Mouse (Mus musculus) midbrain, embryonic 15.5 days (tissue): Measurements from ENCODE around the gene Aqp1. TPM values are rescaled to one million over a fixed set of nuclear protein-coding genes. Genes with fewer than 3 reads are reported as not detected.
A peak's percentile ranks its signal among the peaks of the same experiment; 100 is the strongest.

ENCODE experiments used
- ATAC-seq: fragments of 200-750 bp; cut with Nextera tagmentation; replicated peaks from 2 replicates; pipeline ENCODE4 v1.8.0; 2017; ENCODE audit warnings: moderate TSS enrichment
- H3K27ac ChIP-seq: fragments of 300-500 bp; sonication (generic); 2 replicates; pipeline ENCODE4 v1.5.1; 2015; ENCODE audit warnings: mild to moderate bottlenecking, inconsistent platforms
- H3K27me3 ChIP-seq: fragments of 300-500 bp; sonication (generic); replicated peaks from 2 replicates; pipeline ENCODE4 v1.6.1; 2015; ENCODE audit warnings: inconsistent platforms
- H3K36me3 ChIP-seq: fragments of 300-500 bp; sonication (generic); replicated peaks from 2 replicates; pipeline ENCODE4 v1.6.1; 2015; ENCODE audit warnings: inconsistent platforms
- H3K4me1 ChIP-seq: fragments of 300-500 bp; sonication (generic); 2 replicates; pipeline ENCODE4 v1.6.1; 2015; ENCODE audit warnings: inconsistent platforms
- H3K4me2 ChIP-seq: fragments of 300-500 bp; sonication (generic); 2 replicates; pipeline ENCODE4 v1.6.1; 2015; ENCODE audit warnings: inconsistent platforms, mild to moderate bottlenecking, moderate library complexity
- H3K4me3 ChIP-seq: fragments of 300-500 bp; sonication (generic); 2 replicates; pipeline ENCODE4 v1.5.1; 2015; ENCODE audit warnings: mild to moderate bottlenecking, inconsistent platforms
- H3K9ac ChIP-seq: fragments of 300-500 bp; sonication (generic); 2 replicates; pipeline ENCODE4 v1.6.1; 2015; ENCODE audit warnings: mild to moderate bottlenecking, inconsistent platforms
- H3K9me3 ChIP-seq: fragments of 300-500 bp; sonication (generic); 2 replicates; pipeline ENCODE4 v1.6.1; 2016; ENCODE audit warnings: inconsistent platforms
- WGBS: fragments of 180-500 bp; shearing (Covaris S2); methylation state at CpG from one replicate; pipeline ENCODE4 v1.1.7; 2015; ENCODE audit warnings: mixed read lengths; 5-methylcytosine and 5-hydroxymethylcytosine counted together
- polyA plus RNA-seq: library from polyadenylated mRNA; unstranded; fragments of >200 nt; fragmentation: Nextera tagmentation; extraction: Ambion mirVana; gene quantifications from 2 replicates; pipeline ENCODE4 v1.2.1, GENCODE M21; 2015

Gene Aqp1
- polyA plus RNA-seq, 1 experiment from 2014 or later: 4.5 TPM

DNA sequence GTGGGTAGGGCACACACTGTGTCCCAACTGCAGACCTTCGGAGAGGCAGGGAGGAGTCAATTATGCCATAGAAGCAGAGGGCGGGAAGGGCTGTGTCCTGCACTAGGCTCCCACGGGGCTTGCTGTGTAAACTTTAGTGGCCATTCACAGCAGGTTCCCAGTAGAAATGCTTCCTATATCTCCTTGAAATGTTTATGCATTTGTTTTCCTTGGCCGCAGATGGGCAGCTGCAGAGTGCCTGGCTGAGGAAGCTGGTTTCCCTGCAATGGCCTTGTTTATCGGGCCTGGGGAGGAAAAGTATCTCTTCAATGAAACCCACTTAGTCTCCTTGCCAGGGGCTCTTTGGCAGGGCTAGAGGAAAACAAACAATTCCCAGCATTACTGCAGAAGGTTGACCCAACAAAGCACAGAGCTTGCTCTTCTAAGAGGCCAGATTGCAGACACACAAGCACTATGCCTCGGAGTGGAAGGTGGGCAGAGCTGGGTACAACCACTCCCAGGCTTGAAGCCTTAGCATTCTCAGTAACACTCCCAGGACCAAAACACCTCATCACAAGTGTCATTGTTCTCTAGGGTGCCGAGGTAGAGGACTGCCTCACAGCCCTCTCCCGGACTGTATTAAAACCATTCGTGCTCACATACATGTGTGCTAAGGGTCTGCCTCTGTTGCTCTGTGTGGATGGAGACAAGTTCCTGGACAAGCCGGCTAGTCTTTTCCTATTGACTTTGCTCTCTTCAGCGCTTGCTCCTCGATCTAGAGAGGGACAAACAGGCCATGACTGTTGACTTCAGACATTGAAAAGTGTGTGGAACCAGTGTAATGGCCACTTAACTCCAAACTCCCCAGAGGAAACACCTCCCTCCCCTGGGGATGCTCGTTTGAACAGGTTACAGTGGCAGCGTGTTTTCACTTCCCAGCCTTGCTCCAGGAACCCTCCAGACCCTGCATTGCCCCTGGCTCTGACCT is 16.4 kb upstream of the Aqp1 start:
- Histone ChIP-seq H3K4me2 (no peak overlapping the region), H3K9ac (no peak overlapping the region), H3K9me3 (no peaks in the 10 kb centered on the region), H3K4me1 (no peaks in the 10 kb centered on the region), H3K4me3 (no peak overlapping the region), H3K27ac (no peak overlapping the region), H3K27me3 (no peaks in the 10 kb centered on the region), H3K36me3 (no peaks in the 10 kb centered on the region)
- ATAC-seq: 0 out of 2 replicates have a peak, but pooled peaks have one; percentile 11
- 80% methylated on average over 14 of the region's 14 CpGs for WGBS

DNA sequence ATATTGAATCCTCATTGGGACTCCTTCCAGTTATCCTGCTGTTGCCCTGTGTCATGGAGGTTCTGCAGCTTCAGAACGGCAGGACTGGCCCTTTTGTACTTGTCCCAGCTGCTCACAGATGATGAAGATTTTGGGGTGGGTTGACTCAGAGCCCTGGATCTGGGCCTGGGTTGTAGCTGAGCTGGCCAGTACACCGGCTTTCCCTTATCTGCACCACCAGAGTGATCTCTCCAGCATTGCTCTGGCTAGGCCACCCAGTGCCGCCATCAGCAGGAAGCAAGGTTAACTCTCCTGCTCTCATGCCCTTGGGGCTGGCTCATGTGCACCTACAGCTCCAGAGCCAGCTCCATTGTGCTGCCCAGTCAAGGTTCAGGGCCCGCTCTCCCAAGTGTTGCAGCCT is 15.3 kb upstream of the Aqp1 start:
- H3K27ac ChIP-seq: no peak overlapping the region
- no peak overlapping the region for H3K4me2 ChIP-seq
- H3K9me3 ChIP-seq: no peaks in the 10 kb centered on the region
- H3K27me3 ChIP-seq: no peaks in the 10 kb centered on the region
- H3K4me1 ChIP-seq: no peaks in the 10 kb centered on the region
- H3K4me3 ChIP-seq: no peak overlapping the region
- H3K9ac ChIP-seq: no peak overlapping the region
- no peaks in the 10 kb centered on the region for H3K36me3 ChIP-seq
- ATAC-seq: no peak
- WGBS: 87% methylated on average over 4 of the region's 4 CpGs

DNA sequence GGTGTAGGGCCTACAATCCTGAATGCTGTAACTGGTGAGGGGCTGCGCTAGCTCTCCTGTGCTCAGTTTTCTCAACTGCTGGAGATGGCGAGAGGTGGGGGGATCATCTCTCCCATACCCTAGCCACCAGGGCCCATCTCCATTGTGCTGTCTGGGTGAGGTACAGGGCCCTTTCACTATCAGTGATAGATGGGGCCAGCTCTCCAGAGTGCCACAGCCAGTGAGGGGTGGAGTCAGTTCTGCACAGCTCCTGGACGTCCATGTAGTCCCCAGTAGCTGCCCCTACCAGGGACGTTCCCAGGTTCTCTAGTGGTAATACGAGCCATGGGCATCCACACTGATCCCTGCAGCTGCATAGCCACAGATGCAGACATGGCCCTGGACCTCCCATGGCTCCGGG is 14.7 kb upstream of the Aqp1 start:
- 0 out of 2 replicates have a peak, but pooled peaks have one; percentile 8 for ATAC-seq
- no peak overlapping the region for H3K4me3 ChIP-seq
- no peaks in the 10 kb centered on the region for H3K36me3 ChIP-seq
- 84% methylated on average over 6 of the region's 6 CpGs for WGBS
- no peaks in the 10 kb centered on the region for H3K27me3 ChIP-seq
- H3K4me1 ChIP-seq: no peaks in the 10 kb centered on the region
- H3K9ac ChIP-seq: no peak overlapping the region
- no peaks in the 10 kb centered on the region for H3K9me3 ChIP-seq
- no peak overlapping the region for H3K27ac ChIP-seq
- H3K4me2 ChIP-seq: no peak overlapping the region

DNA sequence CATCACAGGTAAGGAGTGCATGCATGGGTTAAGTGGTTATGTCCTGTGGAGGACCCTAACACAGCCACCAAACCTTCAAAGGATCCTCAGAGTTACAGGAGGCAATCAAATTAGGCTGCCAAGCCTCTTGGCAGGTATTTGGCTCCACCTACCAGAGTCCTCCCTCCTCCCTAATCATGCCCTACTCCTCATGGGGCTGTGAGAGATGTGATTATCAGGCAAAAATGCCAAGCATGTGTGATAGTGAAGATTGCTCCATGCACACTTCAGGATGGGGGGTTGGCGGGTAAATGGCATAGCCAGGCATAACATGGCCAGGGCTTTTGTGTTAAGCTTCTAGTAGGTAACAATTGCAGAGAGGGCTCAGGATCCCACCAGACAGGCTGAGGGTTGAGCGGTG is 13.3 kb upstream of the Aqp1 start:
- no peaks in the 10 kb centered on the region for H3K27me3 ChIP-seq
- no peaks in the 10 kb centered on the region for H3K4me1 ChIP-seq
- H3K27ac ChIP-seq: no peak overlapping the region
- H3K9ac ChIP-seq: no peak overlapping the region
- no peaks in the 10 kb centered on the region for H3K9me3 ChIP-seq
- H3K36me3 ChIP-seq: no peaks in the 10 kb centered on the region
- no peak overlapping the region for H3K4me2 ChIP-seq
- 87% methylated on average over 2 of the region's 2 CpGs for WGBS
- ATAC-seq: no peak
- no peak overlapping the region for H3K4me3 ChIP-seq

DNA sequence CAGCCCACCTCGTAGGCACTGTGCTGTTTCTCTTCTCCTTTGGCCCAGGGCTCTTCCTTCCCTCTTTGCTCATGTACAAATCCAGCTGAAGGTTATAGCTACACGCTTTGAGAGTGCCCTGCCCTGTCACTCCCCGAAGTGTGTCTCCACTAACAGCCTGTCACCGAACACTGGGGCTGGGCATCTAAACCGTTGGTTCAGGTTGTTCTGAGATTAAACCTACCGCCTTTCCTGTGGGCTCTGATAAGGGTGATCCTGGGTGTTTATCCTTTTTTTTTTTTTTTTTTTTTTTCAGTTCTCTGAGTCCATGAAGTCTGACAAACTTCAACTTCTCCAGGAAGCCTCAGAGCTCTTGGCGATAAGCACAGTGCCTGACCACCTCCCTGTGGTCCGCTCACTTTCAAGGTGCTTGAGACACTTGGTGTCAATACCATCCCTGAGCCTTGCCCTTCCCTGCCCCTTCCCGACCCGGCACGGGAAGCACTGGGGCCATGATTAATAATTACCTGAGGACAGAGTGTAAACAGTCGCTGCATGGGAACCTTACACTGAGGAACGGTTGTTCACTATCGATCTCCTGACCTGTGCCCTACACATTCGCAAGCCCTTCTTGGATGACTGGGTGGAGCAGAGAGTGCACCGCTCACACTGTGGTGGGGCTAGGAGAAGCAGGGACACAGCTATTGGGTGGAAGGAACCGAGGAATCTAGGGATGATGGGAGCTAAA is 12.2 kb upstream of the Aqp1 start:
- Histone ChIP-seq H3K9ac (no peak overlapping the region), H3K27ac (no peak overlapping the region), H3K36me3 (no peaks in the 10 kb centered on the region), H3K4me3 (no peak overlapping the region), H3K9me3 (no peaks in the 10 kb centered on the region), H3K27me3 (no peaks in the 10 kb centered on the region), H3K4me2 (no peak overlapping the region), H3K4me1 (no peaks in the 10 kb centered on the region)
- WGBS: 95% methylated on average over 17 of the region's 17 CpGs
- ATAC-seq: no peak

DNA sequence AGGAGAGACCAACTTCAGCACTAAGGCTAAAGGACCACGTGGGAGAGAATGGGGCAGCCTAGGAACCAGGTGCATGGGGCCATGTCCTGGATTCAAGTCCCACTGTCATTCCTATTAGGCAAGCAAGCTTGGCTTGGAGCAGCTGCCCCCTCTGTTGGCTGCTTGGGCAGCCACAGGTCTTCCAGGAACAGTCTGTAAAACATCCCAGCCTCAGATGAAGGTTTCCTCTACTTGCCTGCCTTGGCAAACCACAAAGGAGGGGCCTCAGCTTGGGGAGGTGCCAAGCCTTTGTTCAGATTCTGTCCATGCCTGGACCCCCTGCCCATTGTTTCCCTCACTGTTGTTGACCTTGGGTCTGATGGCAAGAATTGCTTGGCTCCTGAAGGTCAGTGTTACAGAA is 11.4 kb upstream of the Aqp1 start:
- Histone ChIP-seq H3K4me3 (no peak overlapping the region), H3K4me1 (no peaks in the 10 kb centered on the region), H3K9me3 (no peaks in the 10 kb centered on the region), H3K4me2 (no peak overlapping the region), H3K27me3 (no peaks in the 10 kb centered on the region), H3K36me3 (no peaks in the 10 kb centered on the region), H3K27ac (no peak overlapping the region), H3K9ac (no peak overlapping the region)
- ATAC-seq: no peak
- 80% methylated on average over 1 of the region's 1 CpGs for WGBS

DNA sequence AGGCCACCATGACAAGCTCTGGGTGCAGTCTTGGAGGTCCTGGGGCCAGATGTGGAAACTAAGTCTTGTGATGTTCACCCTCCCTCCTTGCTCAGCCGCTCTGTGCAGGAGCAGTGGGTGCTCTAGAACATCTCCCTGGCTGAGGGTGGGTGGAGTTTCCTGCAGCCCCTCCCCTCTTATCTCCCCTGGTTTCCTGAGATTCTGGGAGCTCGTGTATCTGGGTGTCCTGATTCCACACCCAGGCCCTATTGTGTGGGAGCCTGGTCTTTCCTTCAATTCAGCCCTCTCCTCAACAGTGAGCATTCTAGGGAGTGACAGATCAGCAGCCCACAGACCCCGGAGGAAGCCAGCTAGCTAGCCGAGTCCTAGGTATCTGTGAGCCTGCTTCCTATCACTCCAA is 9.9 kb upstream of the Aqp1 start:
- 85% methylated on average over 4 of the region's 4 CpGs for WGBS
- H3K4me2 ChIP-seq: no peak overlapping the region
- no peaks in the 10 kb centered on the region for H3K9me3 ChIP-seq
- no peak overlapping the region for H3K4me3 ChIP-seq
- no peaks in the 10 kb centered on the region for H3K36me3 ChIP-seq
- H3K27me3 ChIP-seq: no peaks in the 10 kb centered on the region
- H3K4me1 ChIP-seq: no peaks in the 10 kb centered on the region
- ATAC-seq: no peak
- no peak overlapping the region for H3K27ac ChIP-seq
- H3K9ac ChIP-seq: no peak overlapping the region

DNA sequence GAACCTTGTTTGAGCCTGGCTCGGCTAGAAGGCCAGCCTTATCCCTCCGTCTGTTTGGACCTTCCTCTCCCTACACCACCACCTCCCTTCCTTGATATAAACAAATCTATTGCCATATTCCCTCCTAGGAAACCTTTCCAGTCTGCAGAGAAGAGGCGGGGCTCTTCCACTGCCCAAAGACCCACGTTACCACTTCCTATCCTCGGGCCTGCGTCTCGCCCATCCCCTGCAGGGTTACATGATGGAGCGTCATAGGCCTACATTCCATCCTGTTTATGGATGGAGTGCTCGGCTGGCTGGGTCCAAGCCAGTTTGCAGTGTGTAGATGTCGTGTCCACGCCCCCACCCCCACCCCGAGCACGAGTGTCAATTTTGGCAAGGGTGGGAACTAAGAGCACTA is 8.9 kb upstream of the Aqp1 start:
- Histone ChIP-seq H3K9me3 (no peaks in the 10 kb centered on the region), H3K4me2 (no peak overlapping the region), H3K4me1 (peaks cover 1% of the 10 kb centered on the region; the same call in 1 of the 2 replicates), H3K9ac (no peak overlapping the region), H3K4me3 (no peak overlapping the region), H3K27me3 (no peaks in the 10 kb centered on the region), H3K36me3 (no peaks in the 10 kb centered on the region), H3K27ac (no peak overlapping the region)
- ATAC-seq: no peak
- 88% methylated on average over 13 of the region's 13 CpGs for WGBS

DNA sequence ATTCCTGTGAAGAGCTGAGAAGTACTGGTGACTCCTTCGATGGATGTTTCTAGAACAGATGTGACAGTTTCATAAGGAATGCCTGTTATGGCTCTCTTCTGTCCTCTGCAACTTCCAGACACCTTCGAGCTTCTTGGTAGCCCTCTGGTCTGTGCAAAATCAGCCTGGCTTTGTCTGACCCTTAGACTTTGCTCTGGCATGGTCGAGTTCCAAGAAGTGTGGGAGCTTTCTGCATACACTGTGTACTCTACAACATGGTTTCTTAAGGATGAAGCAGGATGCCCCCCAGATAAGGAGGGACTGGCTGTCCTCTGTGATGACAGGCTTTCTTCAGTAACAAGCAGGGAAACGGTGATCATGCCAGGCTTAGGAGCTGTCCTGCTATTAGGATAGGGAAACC is 8.1 kb upstream of the Aqp1 start:
- H3K27me3 ChIP-seq: no peaks in the 10 kb centered on the region
- peaks cover 8% of the 10 kb centered on the region; the same call in 1 of the 2 replicates for H3K4me1 ChIP-seq
- no peak overlapping the region for H3K4me3 ChIP-seq
- H3K9ac ChIP-seq: no peak overlapping the region
- no peak overlapping the region for H3K27ac ChIP-seq
- ATAC-seq: no peak
- no peaks in the 10 kb centered on the region for H3K9me3 ChIP-seq
- 83% methylated on average over 4 of the region's 4 CpGs for WGBS
- H3K36me3 ChIP-seq: no peaks in the 10 kb centered on the region
- H3K4me2 ChIP-seq: no peak overlapping the region

DNA sequence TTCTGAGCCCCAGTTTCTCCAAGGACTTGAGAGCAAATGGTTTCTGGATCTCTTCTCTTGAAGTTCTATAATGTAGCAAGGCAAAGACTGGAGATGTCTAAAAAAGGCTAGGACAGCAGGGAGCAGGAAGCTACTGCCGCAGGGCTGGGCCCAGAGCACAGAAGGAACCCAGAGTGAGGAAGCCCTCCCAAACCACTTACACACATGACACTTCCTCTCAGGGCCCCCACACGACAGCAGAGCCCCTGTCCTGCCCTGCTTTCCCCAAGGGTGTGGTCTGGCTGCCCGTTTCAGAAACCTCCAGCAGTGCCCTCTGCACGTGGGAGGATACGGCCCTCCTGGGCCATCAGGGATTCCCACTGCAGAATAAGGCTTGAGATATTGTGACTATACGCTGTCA is 4.9 kb upstream of the Aqp1 start:
- Histone ChIP-seq H3K9ac (no peak overlapping the region), H3K27ac (no peak overlapping the region), H3K4me1 (peaks cover 14% of the 10 kb centered on the region; the same call in 1 of the 2 replicates), H3K27me3 (no peaks in the 10 kb centered on the region), H3K4me3 (no peak overlapping the region), H3K36me3 (no peaks in the 10 kb centered on the region), H3K9me3 (no peaks in the 10 kb centered on the region), H3K4me2 (no peak overlapping the region)
- no peak for ATAC-seq
- WGBS: 70% methylated on average over 6 of the region's 6 CpGs

DNA sequence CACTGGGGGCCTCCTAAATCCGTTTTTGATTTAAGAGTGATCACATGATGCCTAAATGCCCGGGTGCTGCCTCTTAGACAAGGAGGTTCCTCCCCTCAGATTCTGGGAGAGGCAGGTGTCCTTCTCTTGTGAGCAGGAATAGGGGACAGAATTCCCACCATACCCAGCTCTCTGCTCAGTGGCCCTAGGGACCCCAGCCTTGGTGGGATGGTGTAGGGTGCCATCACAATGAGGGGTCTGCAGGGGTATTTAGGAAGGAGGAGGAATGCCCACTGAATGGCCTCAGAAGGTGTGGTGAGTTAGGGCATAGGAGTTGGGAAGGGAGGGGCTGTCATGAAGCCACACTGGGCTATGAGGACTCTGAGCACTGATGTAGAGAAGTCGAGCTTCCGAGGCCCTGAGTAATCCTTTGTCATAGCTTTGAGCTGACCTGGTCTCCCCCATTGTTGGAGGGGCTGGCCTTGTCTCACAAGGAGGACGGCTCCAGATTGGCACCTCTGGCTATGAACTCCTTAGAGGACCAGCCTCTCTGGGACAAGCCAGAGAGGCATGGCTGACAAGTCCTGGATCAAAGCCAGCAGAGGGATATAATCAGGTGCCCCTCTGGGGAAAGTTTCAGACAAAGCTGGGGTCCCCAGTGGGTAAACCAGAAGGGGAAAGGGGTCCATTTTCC is 4.0 kb upstream of the Aqp1 start:
- H3K4me3 ChIP-seq: no peak overlapping the region
- WGBS: 45% methylated on average over 5 of the region's 5 CpGs
- ATAC-seq: no peak

DNA sequence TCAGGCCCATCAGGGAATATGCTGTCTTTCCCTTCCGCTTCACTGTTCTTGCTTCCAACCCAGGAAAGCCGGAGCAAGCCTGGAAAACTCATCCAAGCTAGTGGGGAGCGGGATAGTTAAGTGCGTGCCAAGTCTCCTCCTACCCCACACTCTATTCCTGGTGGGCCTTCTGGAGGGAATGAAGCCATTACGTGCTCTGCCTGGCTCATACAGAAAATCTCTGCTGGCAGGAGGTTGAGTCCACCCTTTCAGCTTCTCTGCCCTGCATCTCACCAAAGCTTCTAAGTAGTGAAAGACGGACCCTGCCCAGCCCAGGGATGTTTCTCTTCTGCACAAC is 3.5 kb upstream of the Aqp1 start:
- no peak overlapping the region for H3K27ac ChIP-seq
- H3K9me3 ChIP-seq: no peaks in the 10 kb centered on the region
- H3K4me3 ChIP-seq: no peak overlapping the region
- H3K4me2 ChIP-seq: no peak overlapping the region
- no peaks in the 10 kb centered on the region for H3K36me3 ChIP-seq
- no peaks in the 10 kb centered on the region for H3K27me3 ChIP-seq
- WGBS: 61% methylated on average over 6 of the region's 6 CpGs
- H3K4me1 ChIP-seq: peaks cover 16% of the 10 kb centered on the region; the same call in 1 of the 2 replicates
- ATAC-seq: no peak
- no peak overlapping the region for H3K9ac ChIP-seq

More for the DNA sequence above, 4.0 kb upstream of the Aqp1 start:
- Histone ChIP-seq H3K4me2 (no peak overlapping the region), H3K27ac (no peak overlapping the region), H3K9me3 (no peaks in the 10 kb centered on the region), H3K9ac (no peak overlapping the region), H3K4me1 (peaks cover 16% of the 10 kb centered on the region; the same call in 1 of the 2 replicates), H3K27me3 (no peaks in the 10 kb centered on the region), H3K36me3 (no peaks in the 10 kb centered on the region)
